In genomic region chr10:61852824-61853223, GRCm38 (mm10) we compare ENCODE assay signal across 23 mouse cellular contexts.
DNase-seq lines count a peak whose midpoint lies in the region; ATAC-seq and TF ChIP-seq lines count a peak whose summit lies in the region.
"Had no signal": no experiment of that assay in that cellular context is flagged by ENCODE, and none has a peak within 500 bp of the region (broad histone marks: within the 10 kb centered on the region; RNA-seq: fewer than 3 reads in every experiment).

No protein-coding gene starts in this region.

- no peaks in the 10 kb centered on the region for H3K36me3 ChIP-seq in heart, postnatal 0 days (replicated peaks; ENCODE audit: control insufficient read depth, insufficient read depth, low read length)
- no peaks in the 10 kb centered on the region for H3K36me3 ChIP-seq in hindbrain, embryonic 12.5 days
- H3K36me3 ChIP-seq: intestine, embryonic 15.5 days had no signal

- DNase-seq in heart, adult 18-20 months, result peak; percentile 51 to 65
- no peak for DNase-seq in heart, postnatal 25 days (ENCODE audit: low spot score)
- peak; percentile 91 to 93 for DNase-seq in adrenal gland, adult (ENCODE audit: inconsistent age in 2 of 2, low spot score in 1 of 2)
- DNase-seq in adrenal gland, postnatal 25 days, result peak; percentile 72
- peak; percentile 20 for DNase-seq in heart, postnatal 0 days (ENCODE audit: low spot score)
- DNase-seq in spleen, postnatal 14 days (ENCODE audit: low spot score in 2 of 2), result no peak
- DNase-seq in layer of hippocampus, postnatal 25 days (ENCODE audit: extremely low spot score in 1 of 2, low spot score in 1 of 2), result no peak
- DNase-seq: cerebellum, adult 8-10 months; cerebellum, postnatal 36 days; embryo, embryonic 11 days; kidney, adult 9 months; kidney, postnatal 25 days; left cerebral cortex, postnatal 4 days; liver; lung, adult 2 months; lung, postnatal 14 days; right cerebral cortex, postnatal 14 days had no signal

- no peak overlapping the region for H3K27ac ChIP-seq in heart, postnatal 0 days (ENCODE audit: low read depth)
- no peak overlapping the region for H3K27ac ChIP-seq in hindbrain, embryonic 12.5 days
- H3K27ac ChIP-seq: forebrain, embryonic 13.5 days; intestine, embryonic 15.5 days; layer of hippocampus, adult 2 months had no signal

- no peaks in the 10 kb centered on the region for H3K9me3 ChIP-seq in heart, postnatal 0 days (replicated peaks; ENCODE audit: control insufficient read depth, low read length)
- H3K9me3 ChIP-seq in hindbrain, embryonic 12.5 days (replicated peaks), result no peaks in the 10 kb centered on the region
- H3K9me3 ChIP-seq: forebrain, embryonic 13.5 days; intestine, embryonic 15.5 days had no signal

- intact Hi-C loops in heart, postnatal 25 days (cut with DNase I), result no loop called here

- TF ChIP-seq CTCF in heart, postnatal 0 days (IDR thresholded peaks at IDR 0.05; ENCODE audit: low read depth), result no peak

- no peak overlapping the region for H3K4me3 ChIP-seq in heart, postnatal 0 days (ENCODE audit: low read depth, low read length)
- no peak overlapping the region for H3K4me3 ChIP-seq in hindbrain, embryonic 12.5 days
- H3K4me3 ChIP-seq: forebrain, embryonic 13.5 days; intestine, embryonic 15.5 days; layer of hippocampus, adult 2 months had no signal

- H3K9ac ChIP-seq in heart, postnatal 0 days (replicated peaks; ENCODE audit: low read depth, low read length), result no peak overlapping the region
- no peak overlapping the region for H3K9ac ChIP-seq in hindbrain, embryonic 12.5 days
- H3K9ac ChIP-seq: forebrain, embryonic 13.5 days; intestine, embryonic 15.5 days had no signal

- H3K4me2 ChIP-seq in heart, postnatal 0 days (ENCODE audit: low read depth, low read length), result no peak overlapping the region
- no peak overlapping the region for H3K4me2 ChIP-seq in hindbrain, embryonic 12.5 days (replicated peaks)
- H3K4me2 ChIP-seq: forebrain, embryonic 13.5 days; intestine, embryonic 15.5 days; midbrain, embryonic 11.5 days had no signal

- no peaks in the 10 kb centered on the region for H3K27me3 ChIP-seq in heart, postnatal 0 days (ENCODE audit: control insufficient read depth, insufficient read depth, low read length)
- no peaks in the 10 kb centered on the region; the same call in 1 of the 2 replicates for H3K27me3 ChIP-seq in hindbrain, embryonic 12.5 days
- H3K27me3 ChIP-seq: forebrain, embryonic 13.5 days; intestine, embryonic 15.5 days had no signal

- peak; percentile 68 for ATAC-seq in heart, postnatal 0 days (ENCODE audit: insufficient read depth, low read depth)
- no peak for ATAC-seq in hindbrain, embryonic 12.5 days (ENCODE audit: low FRiP score)
- ATAC-seq: forebrain, embryonic 13.5 days; hindbrain, embryonic 16.5 days; intestine, embryonic 15.5 days had no signal

- no peak for TF ChIP-seq EP300 in heart, postnatal 0 days (IDR thresholded peaks at IDR 0.05; ENCODE audit: low read depth)

- WGBS in heart, postnatal 0 days, result 67% methylated on average over 8 of the region's 8 CpGs
- WGBS in hindbrain, embryonic 12.5 days, result 85% methylated on average over 8 of the region's 8 CpGs

- H3K4me1 ChIP-seq in heart, postnatal 0 days (ENCODE audit: control insufficient read depth, insufficient read depth), result peaks cover 20% of the 10 kb centered on the region
- no peaks in the 10 kb centered on the region for H3K4me1 ChIP-seq in hindbrain, embryonic 12.5 days
- H3K4me1 ChIP-seq: forebrain, embryonic 13.5 days had no signal

Comparison
In these comparisons a context has a peak if more than half of its experiments do, and no peak if none do; other contexts are left out.
1. DNase-seq: peak in heart, adult 18-20 months (2 of 2), adrenal gland, adult (2 of 2), adrenal gland, postnatal 25 days (single experiment) and heart, postnatal 0 days (single experiment); none in heart, postnatal 25 days (single experiment), spleen, postnatal 14 days (0 of 2) and layer of hippocampus, postnatal 25 days (0 of 2).